Mouse (Mus musculus) embryonic facial prominence, embryonic 10.5 days (tissue): ENCODE measurements around the gene Wdr70. TPM values are rescaled to one million over a fixed set of nuclear protein-coding genes. Genes with fewer than 3 reads are reported as not detected.

Experiments used
- DNase-seq: peaks from one replicate; pipeline ENCODE4 v3.0.0-alpha.2; 2017; ENCODE audit warnings: low spot score
- H3K27ac ChIP-seq: fragments of 300-500 bp; sonication (generic); replicated peaks from 2 replicates; pipeline ENCODE4 v1.5.1; 2016; ENCODE audit warnings: mild to moderate bottlenecking
- H3K27me3 ChIP-seq: fragments of 300-500 bp; sonication (generic); replicated peaks from 2 replicates; pipeline ENCODE4 v1.6.1; 2016; ENCODE audit warnings: low read depth, mild to moderate bottlenecking; ENCODE audit not compliant: poor library complexity, severe bottlenecking
- H3K36me3 ChIP-seq: fragments of 300-500 bp; sonication (generic); replicated peaks from 2 replicates; pipeline ENCODE4 v1.6.1; 2016; ENCODE audit warnings: mild to moderate bottlenecking, moderate library complexity
- H3K4me1 ChIP-seq: fragments of 300-500 bp; sonication (generic); 2 replicates; pipeline ENCODE4 v1.6.1; 2016
- H3K4me3 ChIP-seq: fragments of 300-500 bp; sonication (generic); 2 replicates; pipeline ENCODE4 v1.5.1; 2016; ENCODE audit warnings: mild to moderate bottlenecking, moderate library complexity
- H3K9me3 ChIP-seq: fragments of 300-500 bp; sonication (generic); 2 replicates; pipeline ENCODE4 v1.6.1; 2016; ENCODE audit warnings: mild to moderate bottlenecking
- WGBS: fragments of 180-500 bp; shearing (Covaris S2); methylation state at CpG from one replicate; pipeline ENCODE4 v1.1.7; 2016; 5-methylcytosine and 5-hydroxymethylcytosine counted together
- polyA plus RNA-seq: library from polyadenylated mRNA; unstranded; fragments of >200 nt; fragmentation: Nextera tagmentation; extraction: Ambion mirVana; gene quantifications from 2 replicates; pipeline ENCODE4 v1.2.1, GENCODE M21; 2016

The Wdr70 gene
- polyA plus RNA-seq, 1 experiment from 2014 or later = 78.6 TPM

DNA sequence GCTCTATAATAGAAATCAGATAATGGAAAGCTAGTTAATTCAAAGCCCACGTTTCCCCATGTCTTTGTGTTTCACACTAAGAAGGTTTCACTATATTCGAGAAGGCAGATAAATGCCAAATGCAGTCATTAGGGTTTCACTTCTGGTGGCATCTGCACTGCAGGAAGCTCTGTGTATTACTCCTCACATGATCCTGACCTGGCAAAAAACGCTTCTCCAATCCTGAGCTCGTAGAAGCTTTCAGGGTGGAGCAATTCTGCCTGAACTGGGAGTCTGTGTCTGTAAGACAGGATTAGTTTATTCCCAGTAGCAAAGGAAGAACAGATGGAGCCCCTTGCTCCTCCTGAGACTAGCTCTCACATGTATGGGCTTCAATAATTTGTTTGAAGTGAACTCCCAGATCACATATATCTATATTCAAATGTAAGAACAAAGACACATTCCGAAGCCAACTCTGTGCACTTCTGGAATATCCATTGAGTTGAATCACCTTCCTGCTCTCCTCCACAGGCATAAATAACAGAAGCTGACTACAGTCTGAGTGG, 192.4 kb downstream of the Wdr70 start:
- WGBS = 89% methylated on average over 5 of the region's 5 CpGs
- Histone ChIP-seq H3K9me3 (no peaks in the 10 kb centered on the region), H3K27me3 (no peaks in the 10 kb centered on the region), H3K4me1 (no peaks in the 10 kb centered on the region), H3K27ac (no peak overlapping the region), H3K4me3 (no peak overlapping the region), H3K36me3 (peaks cover 6% of the 10 kb centered on the region)
- DNase-seq = no peak

DNA sequence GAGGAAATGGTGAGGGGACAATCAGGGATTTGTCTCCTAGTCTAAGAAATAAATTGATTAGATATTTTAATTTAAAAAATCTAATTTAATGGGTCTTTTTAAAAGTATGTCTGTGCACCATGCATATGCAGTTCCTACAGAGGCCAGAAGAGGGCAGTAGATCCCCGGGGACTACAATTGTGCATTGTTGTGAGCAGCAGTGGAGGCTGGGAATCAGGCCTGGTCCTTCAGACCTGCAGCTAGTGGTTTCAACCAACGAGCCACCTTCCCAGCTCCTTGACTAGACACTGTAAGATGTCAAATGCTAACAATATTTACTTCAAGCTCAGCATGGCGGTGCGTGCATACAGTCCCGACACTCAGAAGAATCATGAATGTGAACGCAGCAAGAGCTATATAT, 199.7 kb downstream of the Wdr70 start:
- no peak overlapping the region for H3K27ac ChIP-seq
- no peaks in the 10 kb centered on the region for H3K27me3 ChIP-seq
- H3K36me3 ChIP-seq = 0 out of 2 replicates have a peak, but pooled peaks cover 2% of the 10 kb centered on the region
- H3K4me1 ChIP-seq = peaks cover 9% of the 10 kb centered on the region
- 93% methylated on average over 6 of the region's 6 CpGs for WGBS
- no peak for DNase-seq
- no peak overlapping the region for H3K4me3 ChIP-seq
- no peaks in the 10 kb centered on the region for H3K9me3 ChIP-seq

DNA sequence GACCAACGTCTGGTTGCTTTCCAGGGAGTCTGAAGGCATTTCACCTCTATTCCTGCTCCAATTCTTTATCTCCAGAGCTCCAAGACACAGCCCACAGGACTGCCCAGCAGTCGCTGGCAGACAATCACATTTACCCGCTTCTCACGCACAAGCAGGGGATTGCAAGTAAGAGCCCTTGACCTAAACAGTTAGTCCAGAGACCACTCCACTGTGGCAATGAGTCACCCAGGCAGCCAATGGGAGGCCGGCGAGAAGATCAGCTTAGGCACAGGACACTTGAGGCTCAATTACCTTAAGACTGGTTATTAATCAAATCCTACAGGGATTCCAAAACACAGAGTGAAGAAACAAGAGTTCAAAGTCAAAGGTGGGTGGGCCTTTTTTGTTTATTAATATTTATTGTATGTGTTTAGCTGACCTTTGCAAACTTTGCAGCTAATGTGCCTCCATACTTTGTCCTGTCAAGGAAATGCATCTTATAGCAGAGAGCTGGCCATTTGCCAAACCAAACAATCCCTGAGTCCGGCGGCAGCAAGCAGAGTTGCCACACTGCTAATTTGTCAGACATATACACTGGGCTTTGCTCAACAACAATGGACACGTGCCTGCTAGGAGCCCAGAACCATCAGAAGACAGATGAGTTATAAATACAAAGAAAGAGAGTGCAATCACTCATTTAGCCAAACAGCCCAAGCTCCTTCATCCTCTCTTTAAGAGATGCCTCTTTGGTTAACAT, 207.3 kb downstream of the Wdr70 start:
- Histone ChIP-seq H3K27me3 (no peaks in the 10 kb centered on the region; the same call in 1 of the 2 replicates), H3K36me3 (no peaks in the 10 kb centered on the region), H3K9me3 (no peaks in the 10 kb centered on the region), H3K4me3 (no peak overlapping the region), H3K4me1 (peaks cover 43% of the 10 kb centered on the region), H3K27ac (no peak overlapping the region)
- no peak for DNase-seq
- WGBS = 73% methylated on average over 9 of the region's 9 CpGs

- Histone ChIP-seq H3K4me3 (no peak overlapping the region), H3K9me3 (no peaks in the 10 kb centered on the region), H3K27me3 (no peaks in the 10 kb centered on the region; the same call in 1 of the 2 replicates), H3K4me1 (peaks cover 40% of the 10 kb centered on the region), H3K36me3 (no peaks in the 10 kb centered on the region), H3K27ac (no peak overlapping the region; the same call in 1 of the 2 replicates)
- WGBS = 75% methylated on average over 5 of the region's 5 CpGs
- no peak for DNase-seq
Observed at GRCm38 (mm10) chr15:7890286-7890685, 208.7 kb downstream of the Wdr70 start.

- no peak for DNase-seq
- Histone ChIP-seq H3K27me3 (no peaks in the 10 kb centered on the region; the same call in 1 of the 2 replicates), H3K4me3 (no peak overlapping the region), H3K36me3 (no peaks in the 10 kb centered on the region), H3K4me1 (peaks cover 44% of the 10 kb centered on the region), H3K27ac (no peak overlapping the region), H3K9me3 (no peaks in the 10 kb centered on the region)
- WGBS = 83% methylated on average over 5 of the region's 5 CpGs
Observed at GRCm38 (mm10) chr15:7889362-7889674, 209.7 kb downstream of the Wdr70 start.

- Histone ChIP-seq H3K27me3 (no peaks in the 10 kb centered on the region; the same call in 1 of the 2 replicates), H3K4me1 (peaks cover 44% of the 10 kb centered on the region), H3K9me3 (no peaks in the 10 kb centered on the region), H3K36me3 (peaks cover 4% of the 10 kb centered on the region; the same call in 1 of the 2 replicates), H3K27ac (no peak overlapping the region), H3K4me3 (no peak overlapping the region)
- WGBS = 78% methylated on average over 8 of the region's 8 CpGs
- no peak for DNase-seq
Observed at GRCm38 (mm10) chr15:7888617-7889361, 210.2 kb downstream of the Wdr70 start.

DNA sequence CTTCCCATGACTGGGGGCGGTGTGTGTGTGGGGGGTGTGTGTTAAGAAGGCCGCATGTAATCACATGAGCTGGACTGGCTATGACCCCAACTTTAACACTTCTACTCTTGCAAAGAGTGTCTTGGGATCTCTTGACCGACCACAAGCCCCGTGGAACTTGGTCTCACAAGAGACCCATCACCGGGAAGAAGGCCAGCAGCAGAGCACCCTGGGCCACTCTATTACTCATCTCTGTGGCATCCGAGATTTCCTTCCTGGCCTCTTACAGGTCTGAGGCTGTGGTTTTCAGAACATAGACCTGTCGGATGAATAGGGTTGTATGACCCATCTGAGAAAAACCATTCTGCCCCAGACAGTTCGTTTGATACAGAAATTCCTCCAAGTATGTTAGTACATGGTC, 212.4 kb downstream of the Wdr70 start:
- no peak overlapping the region for H3K27ac ChIP-seq
- peaks cover 21% of the 10 kb centered on the region for H3K36me3 ChIP-seq
- no peak for DNase-seq
- 91% methylated on average over 8 of the region's 8 CpGs for WGBS
- H3K27me3 ChIP-seq = no peaks in the 10 kb centered on the region; the same call in 1 of the 2 replicates
- no peak overlapping the region for H3K4me3 ChIP-seq
- H3K9me3 ChIP-seq = no peaks in the 10 kb centered on the region
- peaks cover 38% of the 10 kb centered on the region for H3K4me1 ChIP-seq

- Histone ChIP-seq H3K27me3 (no peaks in the 10 kb centered on the region; the same call in 1 of the 2 replicates), H3K4me3 (no peak overlapping the region), H3K27ac (no peak overlapping the region; the same call in 1 of the 2 replicates), H3K9me3 (no peaks in the 10 kb centered on the region), H3K4me1 (peaks cover 33% of the 10 kb centered on the region), H3K36me3 (peaks cover 23% of the 10 kb centered on the region)
- WGBS = 40% methylated on average over 10 of the region's 10 CpGs
- DNase-seq = no peak
Observed at GRCm38 (mm10) chr15:7885106-7885505, 213.9 kb downstream of the Wdr70 start.

DNA sequence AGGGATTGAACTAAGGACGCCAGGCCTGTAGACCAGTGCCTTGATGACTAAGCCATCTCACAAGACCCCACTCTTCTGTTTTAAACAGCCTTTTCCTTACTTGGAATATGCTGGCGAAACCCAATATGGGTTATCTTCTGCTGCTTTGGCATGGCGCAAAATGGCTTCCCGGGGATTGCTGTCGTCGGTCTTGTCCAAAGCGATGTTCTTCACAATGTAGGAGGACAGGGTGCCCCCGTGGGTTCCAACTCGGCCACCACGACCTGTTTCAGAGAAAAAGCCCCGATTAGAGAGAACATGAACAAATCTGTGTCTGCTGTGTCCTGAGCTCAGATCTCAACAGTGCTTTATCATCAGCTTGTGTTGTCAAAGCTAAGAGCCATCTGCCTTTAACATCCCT, 214.8 kb downstream of the Wdr70 start:
- peaks cover 27% of the 10 kb centered on the region for H3K4me1 ChIP-seq
- no peak overlapping the region for H3K27ac ChIP-seq
- peaks cover 23% of the 10 kb centered on the region for H3K36me3 ChIP-seq
- H3K27me3 ChIP-seq = no peaks in the 10 kb centered on the region; the same call in 1 of the 2 replicates
- DNase-seq = no peak
- WGBS = 94% methylated on average over 11 of the region's 11 CpGs
- no peaks in the 10 kb centered on the region for H3K9me3 ChIP-seq
- H3K4me3 ChIP-seq = no peak overlapping the region

- H3K27me3 ChIP-seq = no peaks in the 10 kb centered on the region
- 53% methylated on average over 7 of the region's 7 CpGs for WGBS
- peaks cover 23% of the 10 kb centered on the region for H3K36me3 ChIP-seq
- peaks cover 24% of the 10 kb centered on the region for H3K4me1 ChIP-seq
- DNase-seq = no peak
- H3K4me3 ChIP-seq = no peak overlapping the region
- H3K27ac ChIP-seq = no peak overlapping the region
- no peaks in the 10 kb centered on the region for H3K9me3 ChIP-seq
Observed at GRCm38 (mm10) chr15:7879956-7880355, 219.1 kb downstream of the Wdr70 start.

DNA sequence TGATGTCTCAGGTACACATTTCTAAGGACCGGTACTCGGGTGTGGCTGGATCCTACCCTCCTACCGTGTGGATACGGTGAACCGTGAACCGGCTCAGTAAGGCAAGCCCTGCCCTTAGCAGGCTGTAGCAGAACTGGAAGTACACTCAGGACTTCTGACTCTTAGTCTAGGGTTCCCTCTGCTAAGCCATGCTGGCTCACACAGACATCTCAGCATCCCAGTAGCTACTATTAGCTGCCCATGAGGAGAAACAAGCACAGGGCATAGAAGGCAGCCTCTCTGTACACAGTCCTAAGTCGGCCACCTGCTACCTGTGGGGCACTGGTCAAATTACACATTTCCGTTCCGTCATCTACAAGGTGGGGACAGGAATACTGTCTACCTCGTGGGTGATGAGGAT, 220.1 kb downstream of the Wdr70 start:
- Histone ChIP-seq H3K27me3 (no peaks in the 10 kb centered on the region), H3K9me3 (no peaks in the 10 kb centered on the region), H3K36me3 (peaks cover 20% of the 10 kb centered on the region), H3K4me3 (no peak overlapping the region), H3K4me1 (peaks cover 24% of the 10 kb centered on the region), H3K27ac (no peak overlapping the region)
- WGBS = 85% methylated on average over 10 of the region's 10 CpGs
- DNase-seq = no peak

DNA sequence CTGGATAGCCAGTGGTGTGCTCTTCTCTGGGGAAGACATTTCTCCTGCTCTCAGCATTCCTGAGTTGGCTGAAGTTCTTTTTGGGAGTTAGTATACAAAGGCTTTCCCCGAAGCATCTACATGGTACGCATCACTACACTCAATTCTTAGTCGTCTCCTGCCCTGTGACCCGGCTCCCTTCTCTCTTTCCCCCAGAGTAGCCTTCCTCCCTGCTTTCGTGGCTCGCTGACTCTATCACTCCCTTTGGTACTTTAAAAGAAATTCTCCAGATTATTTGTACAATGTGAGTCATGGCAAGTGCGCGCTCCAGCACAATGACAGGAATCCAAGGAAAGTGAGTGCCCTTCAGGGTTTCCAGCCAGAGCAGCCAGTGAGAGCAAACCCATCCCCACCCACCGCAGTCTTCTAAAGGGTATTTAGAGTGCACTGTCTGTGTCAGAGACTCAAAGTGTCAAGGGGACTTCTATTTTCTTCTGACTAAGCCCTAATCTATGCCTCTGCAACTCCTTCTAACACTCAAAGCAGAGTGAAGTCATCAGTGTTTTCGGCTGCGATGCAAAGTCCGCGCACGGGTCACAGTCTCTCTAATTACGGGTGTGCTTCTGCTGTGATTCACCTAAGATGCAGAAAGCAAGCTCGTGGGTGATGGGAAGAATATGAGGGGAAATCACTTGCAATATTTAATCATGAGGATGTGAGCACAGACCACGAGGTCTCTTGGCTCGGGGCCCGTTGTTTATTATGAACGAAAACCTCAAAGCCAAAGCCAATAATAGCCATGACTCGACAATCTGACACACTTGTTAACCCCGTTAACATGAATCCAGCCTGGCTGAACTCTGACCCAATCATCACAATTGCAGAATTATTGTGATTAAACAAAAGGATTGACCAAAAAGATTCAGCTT, 221.2 kb downstream of the Wdr70 start:
- Histone ChIP-seq H3K36me3 (peaks cover 9% of the 10 kb centered on the region), H3K27ac (0 out of 2 replicates have a peak overlapping the region, but pooled peaks have one; percentile 6), H3K27me3 (no peaks in the 10 kb centered on the region), H3K4me3 (no peak overlapping the region), H3K4me1 (peaks cover 25% of the 10 kb centered on the region), H3K9me3 (no peaks in the 10 kb centered on the region)
- no peak for DNase-seq
- WGBS = 67% methylated on average over 22 of the region's 22 CpGs
